Mouse (Mus musculus): ENCODE results near the gene Fbxo21. TPM values are rescaled to one million over a fixed set of nuclear protein-coding genes. Genes with fewer than 3 reads are reported as not detected.

Gene Fbxo21
- polyA plus RNA-seq, 1 experiment from 2014 or later, result 93.4 TPM

GRCm38 (mm10) chr5:118050743-118051142 is 74.2 kb downstream of the Fbxo21 start:
- no peak overlapping the region for H3K27ac ChIP-seq (ENCODE audit: low read depth, low read length)
- H3K36me3 ChIP-seq (ENCODE audit: control insufficient read depth, insufficient read depth, low read length), result no peaks in the 10 kb centered on the region
- WGBS, result 83% methylated on average over 4 of the region's 4 CpGs
- H3K4me1 ChIP-seq (ENCODE audit: control insufficient read depth, insufficient read depth, low read length), result no peaks in the 10 kb centered on the region
- H3K9me3 ChIP-seq (ENCODE audit: control insufficient read depth, low read length), result no peaks in the 10 kb centered on the region
- no peak overlapping the region for H3K4me2 ChIP-seq
- H3K4me3 ChIP-seq (ENCODE audit: low read depth, low read length), result no peak overlapping the region
- ATAC-seq (ENCODE audit: low FRiP score) (no peak), DNase-seq (ENCODE audit: low spot score, missing footprints) (no peak)
- no peak overlapping the region for H3K9ac ChIP-seq (ENCODE audit: low read length)
- no peaks in the 10 kb centered on the region for H3K27me3 ChIP-seq (ENCODE audit: control insufficient read depth, insufficient read depth, low read length)

GRCm38 (mm10) chr5:118051981-118052662 is 75.6 kb downstream of the Fbxo21 start:
- no peak for ATAC-seq (ENCODE audit: low FRiP score)
- WGBS, result 79% methylated on average over 8 of the region's 8 CpGs

DNA sequence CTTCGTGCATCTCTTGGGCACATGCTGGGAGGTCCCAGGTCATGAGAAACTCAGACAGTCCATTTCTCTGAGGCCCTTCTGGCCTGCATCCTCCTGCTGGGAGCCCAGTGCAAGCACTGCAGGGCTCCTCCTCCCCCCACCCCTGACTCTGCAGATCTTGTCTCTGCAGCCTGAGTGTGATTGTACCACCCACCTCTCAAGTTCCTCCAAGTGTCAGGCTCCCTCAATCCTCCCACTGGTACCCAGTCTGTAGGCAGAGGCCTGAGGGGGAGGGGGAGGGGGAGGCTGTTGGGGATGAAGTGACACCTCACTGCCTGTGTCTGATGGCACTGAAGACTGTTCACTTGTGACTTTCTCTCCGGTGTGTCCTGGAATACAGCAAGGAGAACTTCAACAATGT is 76.7 kb downstream of the Fbxo21 start:
- ATAC-seq (ENCODE audit: low FRiP score), result no peak
- Histone ChIP-seq H3K9me3 (ENCODE audit: control insufficient read depth, low read length) (no peaks in the 10 kb centered on the region), H3K36me3 (ENCODE audit: control insufficient read depth, insufficient read depth, low read length) (no peaks in the 10 kb centered on the region), H3K9ac (ENCODE audit: low read length) (no peak overlapping the region), H3K27me3 (ENCODE audit: control insufficient read depth, insufficient read depth, low read length) (no peaks in the 10 kb centered on the region), H3K4me2 (no peak overlapping the region), H3K4me1 (ENCODE audit: control insufficient read depth, insufficient read depth, low read length) (no peaks in the 10 kb centered on the region; the same call in 1 of the 2 replicates), H3K27ac (ENCODE audit: low read depth, low read length) (no peak overlapping the region), H3K4me3 (ENCODE audit: low read depth, low read length) (no peak overlapping the region)
- 95% methylated on average over 2 of the region's 2 CpGs for WGBS
- DNase-seq (ENCODE audit: low spot score, missing footprints), result no peak

More at GRCm38 (mm10) chr5:118051981-118052662, 75.6 kb downstream of the Fbxo21 start:
- no peak overlapping the region for H3K9ac ChIP-seq (ENCODE audit: low read length)
- H3K4me3 ChIP-seq (ENCODE audit: low read depth, low read length), result no peak overlapping the region
- H3K27me3 ChIP-seq (ENCODE audit: control insufficient read depth, insufficient read depth, low read length), result no peaks in the 10 kb centered on the region
- no peaks in the 10 kb centered on the region for H3K36me3 ChIP-seq (ENCODE audit: control insufficient read depth, insufficient read depth, low read length)
- DNase-seq (ENCODE audit: low spot score, missing footprints), result no peak
- no peaks in the 10 kb centered on the region; the same call in 1 of the 2 replicates for H3K4me1 ChIP-seq (ENCODE audit: control insufficient read depth, insufficient read depth, low read length)
- H3K9me3 ChIP-seq (ENCODE audit: control insufficient read depth, low read length), result no peaks in the 10 kb centered on the region
- no peak overlapping the region for H3K4me2 ChIP-seq
- no peak overlapping the region for H3K27ac ChIP-seq (ENCODE audit: low read depth, low read length)

DNA sequence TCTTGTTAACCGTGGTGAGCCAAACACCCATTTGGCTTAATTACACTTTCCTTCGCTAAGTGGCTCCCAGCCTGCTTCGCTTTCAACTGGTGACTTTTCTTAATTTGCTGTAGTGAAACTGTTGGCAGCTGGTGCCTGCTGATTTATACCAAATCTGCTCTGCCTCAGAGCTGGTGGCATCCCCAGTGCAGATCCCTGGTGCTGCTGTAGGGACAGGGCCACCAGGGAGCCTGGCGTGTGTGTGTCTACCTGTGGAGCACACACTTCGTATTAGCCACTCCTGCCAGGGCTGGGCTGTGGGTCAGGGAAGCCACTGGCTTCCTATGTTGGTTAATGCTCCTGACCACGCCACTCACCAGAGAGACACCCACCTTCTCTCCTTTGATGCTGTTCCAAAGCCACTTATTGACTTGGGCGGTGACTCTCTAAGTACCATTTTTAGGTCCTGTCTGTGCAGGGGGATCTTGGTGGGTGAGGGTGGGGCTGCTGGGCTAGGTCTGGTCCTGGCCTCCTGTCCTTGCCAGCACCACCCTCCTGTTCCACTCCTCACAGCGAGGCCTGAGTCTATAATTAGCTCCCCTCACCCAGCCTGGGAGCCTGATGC is 81.1 kb downstream of the Fbxo21 start:
- 68% methylated on average over 8 of the region's 8 CpGs for WGBS
- H3K4me1 ChIP-seq (ENCODE audit: control insufficient read depth, insufficient read depth, low read length), result no peaks in the 10 kb centered on the region; the same call in 1 of the 2 replicates
- H3K9me3 ChIP-seq (ENCODE audit: control insufficient read depth, low read length), result no peaks in the 10 kb centered on the region
- ATAC-seq (ENCODE audit: low FRiP score) (no peak), DNase-seq (ENCODE audit: low spot score, missing footprints) (no peak)
- H3K36me3 ChIP-seq (ENCODE audit: control insufficient read depth, insufficient read depth, low read length), result no peaks in the 10 kb centered on the region
- no peaks in the 10 kb centered on the region for H3K27me3 ChIP-seq (ENCODE audit: control insufficient read depth, insufficient read depth, low read length)
- H3K4me2 ChIP-seq, result no peak overlapping the region
- no peak overlapping the region for H3K27ac ChIP-seq (ENCODE audit: low read depth, low read length)
- no peak overlapping the region for H3K4me3 ChIP-seq (ENCODE audit: low read depth, low read length)
- H3K9ac ChIP-seq (ENCODE audit: low read length), result no peak overlapping the region

- WGBS, result 92% methylated on average over 10 of the region's 10 CpGs
- no peaks in the 10 kb centered on the region for H3K9me3 ChIP-seq (ENCODE audit: control insufficient read depth, low read length)
- no peak overlapping the region for H3K9ac ChIP-seq (ENCODE audit: low read length)
- no peaks in the 10 kb centered on the region for H3K36me3 ChIP-seq (ENCODE audit: control insufficient read depth, insufficient read depth, low read length)
- no peak overlapping the region for H3K4me3 ChIP-seq (ENCODE audit: low read depth, low read length)
- no peaks in the 10 kb centered on the region for H3K27me3 ChIP-seq (ENCODE audit: control insufficient read depth, insufficient read depth, low read length)
- DNase-seq (ENCODE audit: low spot score, missing footprints) (no peak), ATAC-seq (ENCODE audit: low FRiP score) (no peak)
- H3K27ac ChIP-seq (ENCODE audit: low read depth, low read length), result no peak overlapping the region
- H3K4me2 ChIP-seq, result no peak overlapping the region
- H3K4me1 ChIP-seq (ENCODE audit: control insufficient read depth, insufficient read depth, low read length), result peaks cover 7% of the 10 kb centered on the region; the same call in 1 of the 2 replicates
Observed at GRCm38 (mm10) chr5:118058858-118059257, 82.3 kb downstream of the Fbxo21 start.

DNA sequence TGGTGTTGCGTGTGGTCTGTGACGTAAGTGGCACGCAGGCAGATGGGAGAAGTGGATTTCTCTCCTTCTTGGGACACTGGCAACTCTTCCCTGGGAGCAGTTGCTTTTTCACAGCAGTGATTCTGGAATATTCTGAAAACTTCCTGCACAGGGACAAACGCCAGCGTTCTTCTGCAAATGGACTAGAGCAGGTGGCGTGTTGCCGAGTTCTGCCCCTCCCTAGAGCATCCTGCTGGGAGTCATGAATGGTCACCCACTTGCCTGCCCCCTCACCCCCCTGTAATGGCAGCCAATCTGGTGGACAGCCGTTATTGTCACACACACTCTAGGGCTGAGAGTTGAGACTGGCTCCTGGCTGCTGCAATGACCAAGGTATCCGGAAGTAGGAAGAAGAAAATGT is 83.1 kb downstream of the Fbxo21 start:
- H3K27me3 ChIP-seq (ENCODE audit: control insufficient read depth, insufficient read depth, low read length), result no peaks in the 10 kb centered on the region
- no peaks in the 10 kb centered on the region for H3K36me3 ChIP-seq (ENCODE audit: control insufficient read depth, insufficient read depth, low read length)
- H3K9me3 ChIP-seq (ENCODE audit: control insufficient read depth, low read length), result no peaks in the 10 kb centered on the region
- H3K4me3 ChIP-seq (ENCODE audit: low read depth, low read length), result no peak overlapping the region
- no peak for DNase-seq (ENCODE audit: low spot score, missing footprints)
- H3K4me1 ChIP-seq (ENCODE audit: control insufficient read depth, insufficient read depth, low read length), result peaks cover 10% of the 10 kb centered on the region
- no peak overlapping the region for H3K4me2 ChIP-seq
- ATAC-seq (ENCODE audit: low FRiP score), result no peak
- 93% methylated on average over 9 of the region's 9 CpGs for WGBS
- H3K27ac ChIP-seq (ENCODE audit: low read depth, low read length), result no peak overlapping the region
- no peak overlapping the region for H3K9ac ChIP-seq (ENCODE audit: low read length)

Other genes starting within 250 kb of the Fbxo21 start
- gene Nos1, start 195.7 kb upstream of the Fbxo21 start, polyA plus RNA-seq (2014; fragmentation: Nextera tagmentation; extraction: Ambion mirVana), result 0.22 and 0.30 TPM in 2 replicates
- 0.69 and 1.2 TPM in 2 replicates for gene Tesc, start 51.0 kb downstream of the Fbxo21 start, polyA plus RNA-seq (2014; fragmentation: Nextera tagmentation; extraction: Ambion mirVana)
- 16.5 and 21.1 TPM in 2 replicates for gene Fbxw8, start 178.7 kb downstream of the Fbxo21 start, polyA plus RNA-seq (2014; fragmentation: Nextera tagmentation; extraction: Ambion mirVana)
- gene Hrk, start 187.9 kb downstream of the Fbxo21 start, polyA plus RNA-seq (2014; fragmentation: Nextera tagmentation; extraction: Ambion mirVana), result 0.08 and 0.18 TPM in 2 replicates

Data from midbrain, embryonic 11.5 days (tissue).